Mouse (Mus musculus) lung, postnatal 36 days (tissue): ENCODE measurements around the gene Trim38.
A peak's percentile ranks its signal among the peaks of the same experiment; 100 is the strongest.
"Not testable (repeated sequence)": the region's sequence is repeated elsewhere in the genome, so short reads cannot be mapped to it uniquely, and the experiment has no call there.

ENCODE experiments used
- DNase-seq: peaks from one replicate; pipeline ENCODE4 v3.0.0; 2022; ENCODE audit warnings: mixed read lengths

Gene Trim38

DNA sequence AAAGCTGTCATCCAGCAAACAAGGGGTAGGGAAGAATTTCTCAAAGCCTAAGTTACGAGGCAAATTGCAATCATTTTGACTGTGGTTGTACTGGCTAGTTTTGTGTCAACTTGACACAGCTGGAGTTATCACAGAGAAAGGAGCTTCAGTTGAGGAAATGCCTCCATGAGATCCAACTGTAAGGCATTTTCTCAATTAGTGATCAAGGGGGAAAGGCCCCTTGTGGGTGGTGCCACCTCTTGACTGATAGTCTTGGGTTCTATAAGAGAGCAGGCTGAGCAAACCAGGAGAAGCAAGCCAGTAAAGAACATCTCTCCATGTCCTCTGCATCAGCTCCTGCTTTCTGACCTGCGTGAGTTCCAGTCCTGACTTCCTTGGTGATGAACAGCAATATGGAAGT, at the start of gene Trim38:
TSS of gene Trim38 (plus strand) at position 301 of the 400 bp plus-strand sequence.
- DNase-seq, result not testable (repeated sequence)

- DNase-seq, result no peak
Observed at GRCm38 (mm10) chr13:23724239-23724638, 45.5 kb upstream of the Trim38 start.

DNA sequence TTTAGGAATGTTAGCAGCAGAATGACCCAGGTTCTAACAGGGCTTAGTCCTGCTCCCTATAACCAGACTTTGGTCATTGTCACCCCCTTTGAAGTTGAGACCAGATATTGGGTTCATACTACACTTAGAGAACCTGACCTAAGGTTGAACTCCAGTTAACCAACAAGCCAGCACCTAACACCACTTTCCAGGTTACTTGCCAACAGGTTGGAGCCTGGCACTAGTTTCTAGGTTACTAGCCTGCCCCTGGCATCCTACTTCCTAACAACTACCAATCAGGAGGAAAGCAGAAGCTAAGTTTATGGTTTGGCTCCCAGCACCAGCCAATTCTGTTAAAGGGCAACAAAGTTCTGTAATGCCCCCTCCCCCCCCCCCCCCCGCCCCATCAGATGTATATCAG, 44.5 kb upstream of the Trim38 start:
- DNase-seq, result no peak

GRCm38 (mm10) chr13:23728472-23729191, 41.1 kb upstream of the Trim38 start:
- no peak for DNase-seq

DNA sequence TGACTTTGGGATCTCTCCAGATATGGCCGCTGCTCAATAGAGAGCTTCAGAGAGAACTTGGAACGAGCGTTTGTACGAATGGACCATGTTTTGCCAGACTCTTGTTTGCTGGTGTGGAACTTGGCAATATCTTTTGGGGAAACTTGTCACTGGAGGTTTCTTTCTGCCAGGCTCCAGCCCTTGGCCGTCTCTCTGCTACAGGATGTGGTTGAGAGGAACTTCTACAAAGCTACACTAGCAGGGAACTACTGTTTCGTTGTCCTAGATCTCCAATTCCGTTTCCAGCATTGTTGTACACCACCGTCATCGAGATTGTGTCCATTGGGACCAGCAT, 40.6 kb upstream of the Trim38 start:
- no peak for DNase-seq

GRCm38 (mm10) chr13:23729706-23730105, 40.0 kb upstream of the Trim38 start:
- no peak for DNase-seq

GRCm38 (mm10) chr13:23730479-23730878, 39.2 kb upstream of the Trim38 start:
- DNase-seq, result peak; percentile 77

GRCm38 (mm10) chr13:23732156-23732804, 37.4 kb upstream of the Trim38 start:
- peak; percentile 74 for DNase-seq

DNA sequence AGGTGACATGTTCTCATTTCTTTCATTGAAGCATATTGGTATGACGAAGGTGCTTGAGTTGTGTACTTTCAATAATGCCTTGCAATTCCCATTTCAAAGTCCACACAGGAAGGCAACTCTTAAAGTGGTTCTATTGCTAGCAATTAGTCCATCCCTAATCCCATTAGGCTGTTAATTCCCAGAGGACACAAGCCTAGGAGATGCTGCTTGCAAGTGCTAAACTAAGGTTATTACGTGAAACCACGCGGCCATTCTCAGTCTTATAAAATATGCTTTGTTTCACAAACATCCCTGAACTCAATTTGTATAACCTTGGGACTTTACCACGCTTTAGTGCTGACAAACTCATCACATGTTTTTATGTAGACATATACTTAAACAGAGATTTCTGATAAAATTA, 32.6 kb upstream of the Trim38 start:
- DNase-seq, result no peak

- DNase-seq, result no peak
Observed at GRCm38 (mm10) chr13:23738041-23738440, 31.7 kb upstream of the Trim38 start.

DNA sequence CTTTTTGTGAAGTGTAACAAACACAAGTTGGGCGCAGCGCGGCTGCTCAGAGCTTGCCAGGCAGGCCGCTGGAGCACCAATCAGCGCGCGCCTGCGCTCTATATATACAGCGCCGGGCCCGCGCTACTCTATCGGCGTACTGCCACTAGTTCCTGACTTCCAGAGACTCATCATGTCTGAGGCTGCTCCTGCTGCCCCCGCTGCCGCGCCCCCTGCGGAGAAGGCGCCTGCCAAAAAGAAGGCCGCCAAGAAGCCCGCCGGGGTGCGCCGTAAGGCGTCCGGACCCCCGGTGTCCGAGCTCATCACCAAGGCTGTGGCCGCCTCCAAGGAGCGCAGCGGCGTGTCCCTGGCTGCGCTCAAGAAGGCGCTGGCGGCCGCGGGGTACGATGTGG, 31.0 kb upstream of the Trim38 start, which contains the start of gene Hist1h1c:
TSS of gene Hist1h1c (plus strand) at position 132 of the 392 bp plus-strand sequence.
- peak; percentile 95 for DNase-seq

- peak; percentile 98 for DNase-seq
Observed at GRCm38 (mm10) chr13:23739069-23739921, 30.4 kb upstream of the Trim38 start.

DNA sequence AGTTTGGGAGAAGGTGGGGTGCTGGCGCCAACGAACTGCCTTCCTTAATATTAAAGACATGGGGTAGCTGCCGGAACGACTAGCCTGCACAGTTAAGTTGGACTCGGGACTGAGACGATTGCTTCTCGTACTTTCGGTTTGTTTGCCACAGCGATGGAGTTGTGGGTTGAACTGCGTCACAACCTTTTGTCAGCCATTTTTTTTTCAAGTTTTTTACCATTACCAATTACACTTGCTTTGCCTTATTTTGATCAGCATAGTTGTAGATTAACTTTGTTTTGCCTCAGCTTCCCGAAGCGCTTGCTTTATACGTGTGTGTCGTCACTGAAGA, 29.8 kb upstream of the Trim38 start:
- no peak for DNase-seq

GRCm38 (mm10) chr13:23740256-23740840, 29.4 kb upstream of the Trim38 start:
- DNase-seq, result no peak

DNA sequence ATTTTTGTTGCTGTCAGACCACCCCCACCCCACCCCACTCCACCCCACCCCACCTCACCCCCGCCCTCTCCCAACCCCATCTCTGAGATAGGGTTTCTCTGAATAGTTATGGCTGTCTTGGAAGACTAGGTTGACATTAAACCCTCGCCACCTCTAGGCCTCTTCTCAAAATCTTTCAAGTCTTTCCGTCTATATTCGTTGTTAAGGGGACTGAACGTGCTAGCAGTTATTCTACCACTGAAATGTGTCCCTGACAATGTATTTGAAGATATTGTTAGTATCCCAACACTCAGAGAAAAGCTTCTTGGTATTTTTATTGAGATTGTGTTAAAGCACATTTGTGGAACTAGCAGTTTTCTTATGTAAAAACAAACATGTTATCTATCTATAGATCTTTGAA, 28.8 kb upstream of the Trim38 start:
- no peak for DNase-seq

DNA sequence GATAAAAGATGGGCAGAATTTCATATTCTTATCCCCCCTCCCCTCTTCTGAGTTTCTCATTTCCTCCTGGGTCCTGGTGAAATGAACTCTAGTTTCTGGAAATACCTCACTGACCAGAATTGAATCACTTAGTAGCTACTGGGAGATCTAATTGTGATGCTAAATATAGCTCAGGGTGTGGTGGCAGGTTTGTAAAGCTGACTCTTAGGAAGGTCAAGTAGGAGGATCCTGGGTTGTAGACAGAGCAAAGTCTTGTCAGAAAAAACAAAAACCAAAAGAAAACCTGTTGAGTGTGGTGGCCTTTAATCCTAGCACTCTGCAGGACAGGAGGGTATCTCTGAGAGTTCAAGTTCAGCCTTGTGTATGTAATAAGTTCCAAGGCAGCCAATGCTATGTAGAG, 27.7 kb upstream of the Trim38 start:
- no peak for DNase-seq

GRCm38 (mm10) chr13:23743215-23743614, 26.5 kb upstream of the Trim38 start:
- no peak for DNase-seq

- DNase-seq, result no peak
Observed at GRCm38 (mm10) chr13:23743963-23744362, 25.8 kb upstream of the Trim38 start.

DNA sequence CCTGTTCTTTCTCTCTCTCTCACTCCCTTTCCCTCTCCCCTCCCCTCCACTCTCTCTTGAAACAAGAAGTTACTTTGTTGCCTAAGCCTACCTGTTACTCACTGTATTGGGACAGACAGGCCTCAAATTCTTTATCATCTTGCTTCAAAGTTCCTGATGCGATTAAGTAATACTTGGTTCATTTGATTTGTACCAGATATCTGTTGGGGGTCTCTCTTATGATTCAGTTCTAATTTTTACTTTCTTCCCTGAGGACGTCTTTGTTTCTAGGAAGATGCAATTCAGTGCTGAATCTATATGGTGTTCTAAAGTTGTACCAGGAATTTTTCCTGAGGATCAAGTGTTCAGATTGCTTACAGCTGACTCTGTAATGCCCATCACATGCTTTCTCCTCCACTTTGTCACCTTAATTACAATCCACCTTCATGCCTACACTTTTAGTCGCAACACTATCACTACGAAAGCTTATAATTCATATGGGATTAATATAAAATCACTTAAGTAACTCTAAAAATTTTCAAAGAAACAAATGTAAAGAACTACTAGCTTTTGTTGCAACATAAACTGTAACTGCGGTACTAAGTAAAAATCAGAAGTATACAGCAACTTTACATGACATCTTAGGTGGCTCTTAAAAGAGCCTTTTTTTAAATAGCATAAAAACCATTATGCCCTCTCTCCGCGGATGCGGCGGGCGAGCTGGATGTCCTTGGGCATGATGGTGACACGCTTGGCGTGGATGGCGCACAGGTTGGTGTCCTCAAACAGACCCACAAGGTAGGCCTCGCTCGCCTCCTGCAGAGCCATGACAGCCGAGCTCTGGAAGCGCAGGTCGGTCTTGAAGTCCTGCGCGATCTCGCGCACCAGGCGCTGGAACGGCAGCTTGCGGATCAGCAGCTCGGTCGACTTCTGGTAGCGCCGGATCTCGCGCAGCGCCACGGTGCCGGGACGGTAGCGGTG, 25.0 kb upstream of the Trim38 start:
- DNase-seq, result no peak

DNA sequence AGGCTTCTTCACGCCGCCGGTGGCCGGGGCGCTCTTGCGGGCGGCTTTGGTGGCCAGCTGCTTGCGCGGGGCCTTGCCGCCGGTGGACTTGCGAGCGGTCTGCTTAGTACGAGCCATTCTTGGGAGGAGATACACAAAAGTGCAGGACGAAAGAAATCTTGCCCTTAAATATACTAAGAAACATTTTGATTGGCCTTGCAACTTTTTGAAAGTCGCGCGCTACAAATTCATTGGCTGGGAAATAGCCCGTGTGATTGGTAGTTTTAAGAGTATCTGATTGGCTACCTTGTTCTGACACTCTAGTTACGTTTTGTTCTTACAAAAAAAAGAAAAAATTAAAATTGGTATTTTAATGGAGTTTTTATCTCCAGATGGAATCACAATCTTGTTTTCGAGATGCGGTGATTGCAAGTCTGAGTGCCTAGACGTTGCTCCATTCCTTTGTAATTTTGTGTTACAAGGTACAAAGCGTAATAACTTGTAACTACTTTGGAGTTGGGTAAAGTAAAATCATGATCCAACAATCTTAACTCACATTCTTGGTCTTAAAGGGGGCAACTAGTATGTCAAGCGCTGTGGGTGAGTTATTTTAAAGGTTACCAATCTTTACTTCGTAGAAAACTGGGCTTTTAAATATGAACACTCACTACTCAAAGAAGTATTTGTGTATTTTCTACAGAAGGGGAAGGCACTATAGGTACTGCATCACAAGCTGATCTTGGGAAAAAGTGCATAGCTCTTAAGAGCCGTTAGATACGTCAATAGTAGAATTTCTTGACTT, 24.1 kb upstream of the Trim38 start, which contains the start of gene Hist1h3c:
TSS of gene Hist1h3c (minus strand) at position 222 of the 781 bp plus-strand sequence.
- DNase-seq, result peak; percentile 94
